ENCODE assay signal across 9 mouse cellular contexts in genomic region chr11:115833021-115833513, GRCm38 (mm10). TPM values are rescaled to one million over a fixed set of nuclear protein-coding genes. Genes with fewer than 3 reads are reported as not detected.
A peak's percentile ranks its signal among the peaks of the same experiment; 100 is the strongest.
DNase-seq lines count a peak whose midpoint lies in the region; ATAC-seq lines count a peak whose summit lies in the region.
"Had no signal": no experiment of that assay in that cellular context is flagged by ENCODE, and none has a peak within 500 bp of the region (broad histone marks: within the 10 kb centered on the region; RNA-seq: fewer than 3 reads in every experiment).

No protein-coding gene starts in this region.

- H3K4me3 ChIP-seq in heart, embryonic 12.5 days = no peak overlapping the region
- H3K4me3 ChIP-seq in intestine, embryonic 14.5 days (ENCODE audit: low read depth, low read length) = no peak overlapping the region
- no peak overlapping the region for H3K4me3 ChIP-seq in midbrain, embryonic 11.5 days (ENCODE audit: low read depth, low read length)

- H3K4me1 ChIP-seq in heart, embryonic 12.5 days (replicated peaks) = peaks cover 90% of the 10 kb centered on the region
- H3K4me1 ChIP-seq in intestine, embryonic 14.5 days (replicated peaks; ENCODE audit: control insufficient read depth, insufficient read depth, low read length) = peaks cover 58% of the 10 kb centered on the region
- H3K4me1 ChIP-seq in midbrain, embryonic 11.5 days (ENCODE audit: control insufficient read depth, insufficient read depth, low read length) = peaks cover 10% of the 10 kb centered on the region

- H3K27ac ChIP-seq in heart, embryonic 12.5 days (ENCODE audit: poor library complexity, severe bottlenecking) = peak overlapping the region; percentile 91
- H3K27ac ChIP-seq in intestine, embryonic 14.5 days (ENCODE audit: low read depth) = peak overlapping the region; percentile 39
- no peak overlapping the region for H3K27ac ChIP-seq in midbrain, embryonic 11.5 days (ENCODE audit: low read depth, low read length)

- 0 out of 2 replicates have a peak overlapping the region, but pooled peaks have one; percentile 57 for H3K9ac ChIP-seq in heart, embryonic 12.5 days
- no peak overlapping the region for H3K9ac ChIP-seq in intestine, embryonic 14.5 days (ENCODE audit: low read length)
- H3K9ac ChIP-seq in midbrain, embryonic 11.5 days (ENCODE audit: low read length) = no peak overlapping the region

- ATAC-seq in heart, embryonic 12.5 days (ENCODE audit: insufficient number of reproducible peaks, low FRiP score) = 0 out of 2 replicates have a peak, but pooled peaks have one; percentile 27
- ATAC-seq in intestine, embryonic 14.5 days (replicated peaks; ENCODE audit: low FRiP score, low TSS enrichment, low read depth) = 0 out of 2 replicates have a peak, but pooled peaks have one; percentile 30
- ATAC-seq in midbrain, embryonic 11.5 days (ENCODE audit: low FRiP score) = no peak

- intact Hi-C loops in heart, postnatal 25 days (cut with DNase I) = no loop called here

- 5% methylated on average over 8 of the region's 8 CpGs for WGBS in heart, embryonic 12.5 days
- WGBS in intestine, embryonic 14.5 days = 14% methylated on average over 8 of the region's 8 CpGs
- WGBS in midbrain, embryonic 11.5 days = 19% methylated on average over 8 of the region's 8 CpGs

- H3K4me2 ChIP-seq in heart, embryonic 12.5 days = peak overlapping the region; percentile 38
- peak overlapping the region; percentile 14 for H3K4me2 ChIP-seq in intestine, embryonic 14.5 days (ENCODE audit: low read length)
- H3K4me2 ChIP-seq in midbrain, embryonic 11.5 days = no peak overlapping the region

- DNase-seq in heart, postnatal 25 days (ENCODE audit: low spot score) = no peak
- DNase-seq in intestine, embryonic 14.5 days (ENCODE audit: low spot score) = no peak
- DNase-seq in liver = peak; percentile 57
- peak; percentile 51 for DNase-seq in retina, postnatal 1 day
- no peak for DNase-seq in thymus, postnatal 0 days (ENCODE audit: low spot score)
- no peak for DNase-seq in adrenal gland, postnatal 4 days (ENCODE audit: low spot score in 2 of 2)
- DNase-seq in midbrain, embryonic 11.5 days (ENCODE audit: low spot score, missing footprints) = no peak
- DNase-seq: thymus, postnatal 14 days had no signal

- H3K27me3 ChIP-seq in heart, embryonic 12.5 days (replicated peaks) = no peaks in the 10 kb centered on the region
- H3K27me3 ChIP-seq in intestine, embryonic 14.5 days (replicated peaks; ENCODE audit: control insufficient read depth, insufficient read depth, low read length) = no peaks in the 10 kb centered on the region
- peaks cover 7% of the 10 kb centered on the region for H3K27me3 ChIP-seq in midbrain, embryonic 11.5 days (ENCODE audit: control insufficient read depth, insufficient read depth, low read length)

- H3K36me3 ChIP-seq in heart, embryonic 12.5 days = no peaks in the 10 kb centered on the region
- H3K36me3 ChIP-seq in intestine, embryonic 14.5 days (ENCODE audit: control insufficient read depth, insufficient read depth, low read length) = no peaks in the 10 kb centered on the region
- H3K36me3 ChIP-seq in midbrain, embryonic 11.5 days (ENCODE audit: control insufficient read depth, insufficient read depth, low read length) = no peaks in the 10 kb centered on the region

- H3K9me3 ChIP-seq in heart, embryonic 12.5 days (replicated peaks) = no peaks in the 10 kb centered on the region
- no peaks in the 10 kb centered on the region for H3K9me3 ChIP-seq in intestine, embryonic 14.5 days (ENCODE audit: control insufficient read depth, low read length)
- no peaks in the 10 kb centered on the region for H3K9me3 ChIP-seq in midbrain, embryonic 11.5 days (ENCODE audit: control insufficient read depth, low read length)

RNA-seq across cellular contexts. Expression of gene Llgl2, which starts 9.2 kb away (rescaled TPM):
- polyA plus RNA-seq in heart, embryonic 12.5 days (2016; fragmentation: Nextera tagmentation; extraction: Ambion mirVana) = 22.5 and 25.8 TPM in 2 replicates
- total RNA-seq in heart, postnatal 25 days (2021) = 10 to 100 TPM; 15.1 to 21.5 TPM
- 46.3 and 59.2 TPM in 2 replicates for polyA plus RNA-seq in intestine, embryonic 14.5 days (2014; fragmentation: Nextera tagmentation; extraction: Ambion mirVana)
- polyA plus RNA-seq in thymus, postnatal 0 days (2015; fragmentation: Nextera tagmentation; extraction: Ambion mirVana) = 15.6 and 15.7 TPM in 2 replicates
- 10 to 100 TPM; 15.8 to 25.6 TPM for total RNA-seq in adrenal gland, postnatal 4 days (2021)
- polyA plus RNA-seq in midbrain, embryonic 11.5 days (2014; fragmentation: Nextera tagmentation; extraction: Ambion mirVana) = 2.4 and 2.5 TPM in 2 replicates

RNA-seq across cellular contexts. Expression of gene Tsen54, which starts 18.5 kb away (rescaled TPM):
- polyA plus RNA-seq in heart, embryonic 12.5 days (2016; fragmentation: Nextera tagmentation; extraction: Ambion mirVana) = 23.0 and 29.2 TPM in 2 replicates
- total RNA-seq in heart, postnatal 25 days (2021) = 1 to 10 TPM; 9.1 to 9.2 TPM
- 29.5 and 30.7 TPM in 2 replicates for polyA plus RNA-seq in intestine, embryonic 14.5 days (2014; fragmentation: Nextera tagmentation; extraction: Ambion mirVana)
- polyA plus RNA-seq in thymus, postnatal 0 days (2015; fragmentation: Nextera tagmentation; extraction: Ambion mirVana) = 23.4 and 23.5 TPM in 2 replicates
- 10 to 100 TPM; 25.4 to 26.3 TPM for total RNA-seq in adrenal gland, postnatal 4 days (2021)
- polyA plus RNA-seq in midbrain, embryonic 11.5 days (2014; fragmentation: Nextera tagmentation; extraction: Ambion mirVana) = 20.8 and 21.7 TPM in 2 replicates

RNA-seq across cellular contexts. Expression of gene Caskin2, which starts 19.6 kb away (rescaled TPM):
- 23.5 and 25.3 TPM in 2 replicates for polyA plus RNA-seq in heart, embryonic 12.5 days (2016; fragmentation: Nextera tagmentation; extraction: Ambion mirVana)
- total RNA-seq in heart, postnatal 25 days (2021) = 10 to 100 TPM; 41.8 to 52.2 TPM
- 14.9 and 15.3 TPM in 2 replicates for polyA plus RNA-seq in intestine, embryonic 14.5 days (2014; fragmentation: Nextera tagmentation; extraction: Ambion mirVana)
- polyA plus RNA-seq in thymus, postnatal 0 days (2015; fragmentation: Nextera tagmentation; extraction: Ambion mirVana) = 3.5 and 3.7 TPM in 2 replicates
- 10 to 100 TPM; 59.9 to 61.1 TPM for total RNA-seq in adrenal gland, postnatal 4 days (2021)
- polyA plus RNA-seq in midbrain, embryonic 11.5 days (2014; fragmentation: Nextera tagmentation; extraction: Ambion mirVana) = 10.4 and 11.7 TPM in 2 replicates

RNA-seq across cellular contexts. Expression of gene Myo15b, which starts 25.1 kb away (rescaled TPM):
- 0.17 and 0.37 TPM in 2 replicates for polyA plus RNA-seq in heart, embryonic 12.5 days (2016; fragmentation: Nextera tagmentation; extraction: Ambion mirVana)
- total RNA-seq in heart, postnatal 25 days (2021) = under 1 TPM in 1 of 2 experiments, not detected in 1; 0.08 TPM
- 32.9 and 44.8 TPM in 2 replicates for polyA plus RNA-seq in intestine, embryonic 14.5 days (2014; fragmentation: Nextera tagmentation; extraction: Ambion mirVana)
- 1.4 and 1.5 TPM in 2 replicates for polyA plus RNA-seq in thymus, postnatal 0 days (2015; fragmentation: Nextera tagmentation; extraction: Ambion mirVana)
- 1 to 10 TPM; 1.1 to 6.8 TPM for total RNA-seq in adrenal gland, postnatal 4 days (2021)
- not detected in 2 replicates for polyA plus RNA-seq in midbrain, embryonic 11.5 days (2014; fragmentation: Nextera tagmentation; extraction: Ambion mirVana)

Comparison
In these comparisons a context has a peak if more than half of its experiments do, and no peak if none do; other contexts are left out.
1. DNase-seq: peak in liver (single experiment) and retina, postnatal 1 day (single experiment); none in heart, postnatal 25 days (single experiment), intestine, embryonic 14.5 days (single experiment), thymus, postnatal 0 days (single experiment), adrenal gland, postnatal 4 days (0 of 2) and midbrain, embryonic 11.5 days (single experiment).